Mouse (Mus musculus) granulocyte monocyte progenitor cell, adult 5-6 weeks (primary cell): Measurements from ENCODE around the gene Gpx5. TPM values are rescaled to one million over a fixed set of nuclear protein-coding genes. Genes with fewer than 3 reads are reported as not detected.
A peak's percentile ranks its signal among the peaks of the same experiment; 100 is the strongest.

Source experiments
- ATAC-seq: replicated peaks from 2 replicates; pipeline ENCODE4 v1.8.0; 2016; ENCODE audit warnings: mild to moderate bottlenecking, moderate TSS enrichment, inconsistent platforms; ENCODE audit not compliant: poor library complexity, severe bottlenecking
- total RNA-seq, 2 experiments: library from RNA; stranded (forward) in 1 of 2; stranded (reverse) in 1 of 2; fragments of 200-712, 200-1000 nt in 1 of 2; fragments of >200 nt in 1 of 2; fragmentation: Nextera tagmentation in 1 of 2; gene quantifications; 2 replicates each; pipeline ENCODE4 v1.2.3; 2014 to 2017

Gene Gpx5
- total RNA-seq (2014; fragmentation: Nextera tagmentation) (not detected in 2 replicates), total RNA-seq (2017) (not detected in 2 replicates)

GRCm38 (mm10) chr13:21292631-21293030 lies at the start of gene Gpx5:
TSS of gene Gpx5 (minus strand) at chr13:21292731.
- no peak for ATAC-seq

DNA sequence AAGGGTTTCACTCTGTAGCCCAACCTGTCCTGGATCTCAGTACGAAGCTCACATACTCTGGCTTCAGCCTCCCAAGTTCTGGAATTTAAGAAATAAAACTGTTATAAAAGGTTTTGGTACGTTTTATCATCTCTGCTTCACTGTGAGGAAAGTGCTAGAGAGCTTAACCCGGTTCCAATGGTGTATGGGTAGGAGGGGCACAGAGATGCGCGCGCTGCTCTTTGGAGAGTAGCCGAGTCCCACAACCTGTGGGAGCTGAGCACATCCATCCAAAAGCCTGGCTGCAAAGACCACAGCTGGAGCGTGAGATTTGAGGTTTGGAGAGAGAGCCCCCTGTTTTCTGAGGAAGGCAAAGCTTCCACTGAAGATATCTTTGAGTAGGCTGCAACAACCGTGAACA lies 34.9 kb upstream of the Gpx5 start:
- no peak for ATAC-seq

GRCm38 (mm10) chr13:21326657-21327211 lies 34.2 kb upstream of the Gpx5 start:
- ATAC-seq, result peak; percentile 87

DNA sequence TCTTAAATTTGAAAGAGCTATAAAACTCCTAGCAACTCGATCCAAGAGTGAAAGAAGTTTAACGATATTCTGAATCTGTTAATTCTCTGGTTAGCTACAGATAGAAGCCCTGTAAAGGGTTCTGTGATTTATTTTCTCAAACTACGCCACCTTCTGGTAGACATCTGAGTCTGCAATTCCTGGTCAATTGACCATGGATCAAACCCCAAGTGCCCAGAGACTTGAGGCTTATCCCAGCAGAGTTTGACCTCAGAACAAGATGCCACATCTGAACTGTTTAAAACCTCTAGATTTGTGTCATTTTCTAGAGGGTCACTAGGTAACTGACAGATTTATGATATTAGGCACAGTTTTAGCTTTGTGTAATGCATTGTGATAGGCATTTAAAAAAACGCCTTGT lies 33.7 kb upstream of the Gpx5 start:
- peak; percentile 59 for ATAC-seq

- peak; percentile 29; the same call in 1 of the 2 replicates for ATAC-seq
Observed at GRCm38 (mm10) chr13:21323405-21323804, 30.9 kb upstream of the Gpx5 start.

DNA sequence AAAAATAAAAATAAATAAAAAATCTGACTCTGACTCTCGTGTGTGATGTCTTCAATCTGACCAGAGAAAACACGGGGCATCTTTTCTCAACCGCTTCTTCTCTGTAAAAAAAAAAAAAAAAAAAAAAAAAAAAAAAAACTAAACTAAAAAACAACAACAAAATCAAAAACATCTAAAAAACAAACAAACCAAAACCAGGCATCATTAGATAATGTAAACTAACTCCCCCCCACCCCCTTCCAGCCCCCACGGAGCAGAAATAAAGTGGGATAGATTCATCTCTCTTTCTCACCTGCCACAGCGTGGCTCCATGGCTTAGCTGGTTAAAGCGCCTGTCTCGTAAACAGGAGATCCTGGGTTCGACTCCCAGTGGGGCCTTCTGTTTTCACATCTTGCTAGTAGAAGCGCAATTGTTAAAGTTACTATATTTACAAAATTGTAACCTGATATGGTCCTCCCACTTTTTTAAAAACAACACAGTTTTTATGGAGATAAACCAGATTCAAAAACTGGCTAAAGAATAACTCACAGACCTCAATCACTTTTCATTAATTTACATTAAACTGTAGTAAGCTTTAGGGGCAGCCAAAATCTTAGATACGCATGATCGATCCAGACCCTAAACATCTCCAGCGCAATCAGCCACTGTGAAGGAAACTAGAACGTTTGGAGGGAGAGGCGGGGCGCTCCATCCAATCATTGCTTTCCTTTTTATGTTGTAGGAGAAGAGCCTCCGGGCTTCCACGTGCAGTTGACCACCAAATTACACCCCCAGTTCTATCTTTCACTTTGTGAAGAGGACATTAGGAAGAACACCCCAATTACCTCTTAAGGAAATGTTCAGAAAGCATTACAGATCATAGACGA lies 30.2 kb upstream of the Gpx5 start:
- no peak for ATAC-seq

DNA sequence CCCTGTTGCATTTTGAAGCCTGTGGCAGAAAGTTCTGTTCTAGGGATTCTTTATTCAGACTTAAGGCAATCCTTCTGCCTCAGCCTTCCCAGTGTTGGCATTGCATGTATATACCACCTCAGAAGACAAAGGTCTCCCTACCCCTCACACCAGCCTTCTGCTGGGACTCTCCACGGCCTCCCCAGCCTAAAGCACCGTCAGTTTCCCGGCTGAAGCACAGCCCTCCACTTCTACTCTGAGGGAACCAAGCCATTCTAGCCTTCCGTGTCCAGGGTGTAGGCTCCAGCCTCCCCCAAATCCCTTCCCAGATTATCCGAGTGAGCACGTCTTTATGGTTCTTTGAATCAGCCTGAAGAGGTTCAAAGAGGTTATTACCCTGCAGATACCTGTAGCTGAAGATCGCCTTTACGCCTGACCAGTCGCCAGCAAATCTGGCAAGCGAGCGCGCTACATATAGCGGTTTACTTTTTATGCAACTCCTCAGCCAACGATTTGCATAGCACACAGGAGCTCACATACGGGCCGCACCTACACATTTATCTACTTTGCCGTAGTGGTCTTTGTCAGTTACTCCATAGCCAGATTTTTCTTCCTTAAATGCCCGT lies 29.5 kb upstream of the Gpx5 start:
- ATAC-seq, result no peak

DNA sequence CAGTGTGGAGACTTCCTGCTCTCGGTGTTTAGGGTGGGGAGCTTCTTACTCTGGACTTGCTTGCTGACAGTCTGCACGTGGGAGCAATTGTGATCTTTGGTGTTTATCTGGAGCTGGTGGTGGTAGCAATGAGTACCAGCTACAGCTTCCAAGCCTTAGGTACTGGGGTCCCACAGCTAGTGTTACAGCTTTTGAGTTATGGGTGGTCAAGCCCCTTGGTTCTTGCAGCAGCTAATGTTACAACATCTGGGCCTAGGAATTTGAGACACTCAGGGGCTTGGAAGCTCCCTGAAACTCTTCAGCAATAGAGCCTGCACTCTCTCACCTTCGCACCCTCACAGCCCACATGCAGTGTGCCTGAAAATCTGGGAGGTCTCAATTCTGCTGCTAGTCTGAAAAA lies 27.7 kb upstream of the Gpx5 start:
- no peak for ATAC-seq

DNA sequence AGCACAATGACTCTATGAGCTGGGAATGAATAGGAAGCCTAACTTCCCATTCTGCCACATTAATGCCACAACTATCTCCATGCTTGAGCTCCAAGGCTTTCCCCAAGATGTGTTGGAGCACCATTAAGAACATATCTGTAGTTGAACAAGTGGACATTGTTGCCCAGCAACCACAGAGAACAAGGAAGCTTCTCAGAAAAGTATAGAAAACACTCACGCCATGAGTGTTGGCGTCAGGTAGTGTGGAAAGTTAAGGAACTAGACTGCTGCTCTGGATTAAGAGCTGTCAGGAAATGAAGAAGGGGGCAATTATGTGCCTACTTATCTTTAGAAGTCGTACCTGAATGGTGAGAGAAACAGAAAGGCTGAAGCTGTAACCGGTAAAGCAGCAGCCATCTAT lies 21.4 kb upstream of the Gpx5 start:
- ATAC-seq, result no peak

- ATAC-seq, result no peak
Observed at GRCm38 (mm10) chr13:21312854-21313253, 20.3 kb upstream of the Gpx5 start.

- ATAC-seq, result no peak
Observed at GRCm38 (mm10) chr13:21311926-21312325, 19.4 kb upstream of the Gpx5 start, which contains the start of gene Gpx6. TSS of gene Gpx6 (plus strand) at chr13:21312125.

DNA sequence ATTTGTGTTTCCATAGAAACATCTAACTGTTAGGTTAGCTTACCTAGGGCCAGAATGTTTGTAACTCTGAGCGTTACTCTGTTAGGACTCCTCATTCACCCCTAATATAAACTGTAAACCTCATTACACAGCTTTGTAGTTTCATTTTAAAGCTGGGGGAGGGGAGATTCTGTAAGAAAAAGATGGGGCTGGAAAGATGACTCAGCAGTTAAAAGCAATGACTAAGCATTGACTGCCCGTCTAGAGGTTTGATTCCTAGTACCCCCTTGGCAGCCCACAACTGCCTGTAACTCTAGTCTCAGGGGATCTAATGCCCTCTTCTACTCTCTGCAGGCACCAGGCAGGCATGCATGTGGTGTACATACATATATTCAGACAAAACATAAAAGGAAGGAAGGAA lies 17.3 kb upstream of the Gpx5 start:
- no peak for ATAC-seq

GRCm38 (mm10) chr13:21304483-21305066 lies 12.0 kb upstream of the Gpx5 start:
- no peak for ATAC-seq

DNA sequence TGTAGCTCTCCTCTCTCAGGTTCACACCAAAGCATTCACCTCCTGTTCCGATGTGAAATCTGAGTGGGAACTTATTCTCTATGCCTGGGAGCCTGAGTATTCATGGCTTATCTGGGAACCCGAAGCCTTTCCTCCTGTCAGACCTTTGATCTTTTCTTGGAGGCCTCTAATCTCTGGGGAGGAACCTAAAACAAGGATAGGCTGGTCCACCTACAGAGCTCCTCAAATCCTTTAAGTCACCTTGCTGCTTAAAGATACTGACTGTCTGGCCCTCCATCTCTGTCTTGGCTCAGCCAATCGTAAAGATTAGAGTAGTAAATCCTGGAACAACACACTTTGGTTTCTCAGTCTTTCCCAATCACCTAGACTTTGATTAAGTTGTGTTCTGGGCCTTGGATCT lies 6.0 kb upstream of the Gpx5 start:
- no peak for ATAC-seq

- ATAC-seq, result peak; percentile 78
Observed at GRCm38 (mm10) chr13:21279559-21279958, 13.0 kb downstream of the Gpx5 start.

GRCm38 (mm10) chr13:21279076-21279475 lies 13.5 kb downstream of the Gpx5 start:
- no peak for ATAC-seq

GRCm38 (mm10) chr13:21276551-21276950 lies 16.0 kb downstream of the Gpx5 start:
- no peak for ATAC-seq

DNA sequence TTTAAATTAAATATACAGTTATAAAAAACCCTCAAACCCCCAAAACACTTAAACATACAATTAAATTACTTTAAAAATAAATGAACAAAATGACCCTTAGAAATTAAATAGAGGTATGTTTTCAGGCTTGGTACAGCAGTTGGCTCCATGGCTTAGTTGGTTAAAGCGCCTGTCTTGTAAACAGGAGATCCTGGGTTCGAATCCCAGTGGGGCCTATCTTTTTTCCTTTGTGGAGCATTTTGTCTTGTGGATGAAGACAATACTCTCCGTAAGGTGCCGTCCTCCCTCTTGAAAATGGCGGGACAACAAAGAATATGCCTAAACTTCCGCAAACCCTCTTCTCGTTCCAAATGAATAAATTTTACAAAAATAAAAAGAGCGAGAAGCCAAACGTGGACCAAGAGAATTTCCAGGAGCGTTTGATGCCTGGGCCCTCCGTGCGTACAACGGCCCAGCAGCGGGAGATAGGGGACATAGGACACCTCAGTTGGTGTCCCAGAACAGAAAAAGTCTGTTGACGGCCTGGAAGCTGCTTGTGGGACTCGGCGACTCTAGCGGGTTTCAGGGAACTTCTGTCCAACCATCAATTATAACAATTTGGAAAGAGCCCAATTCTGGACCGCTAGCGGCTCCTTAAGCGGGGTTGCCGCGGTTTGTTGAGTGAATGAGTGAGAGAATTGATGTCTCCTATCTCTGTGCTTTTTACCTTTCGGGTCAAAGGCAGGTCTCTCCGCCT lies 16.5 kb downstream of the Gpx5 start:
- peak; percentile 15 for ATAC-seq

- peak; percentile 35 for ATAC-seq
Observed at GRCm38 (mm10) chr13:21275021-21275814, 17.3 kb downstream of the Gpx5 start.

GRCm38 (mm10) chr13:21268262-21268661 lies 24.3 kb downstream of the Gpx5 start:
- no peak for ATAC-seq
